Mouse (Mus musculus) intestine, embryonic 15.5 days (tissue): Measurements from ENCODE around the gene Nat9. TPM values are rescaled to one million over a fixed set of nuclear protein-coding genes. Genes with fewer than 3 reads are reported as not detected.

Source experiments
- ATAC-seq: fragments of 200-750 bp; cut with Nextera tagmentation; 2 replicates; pipeline ENCODE4 v1.8.0; 2017; ENCODE audit warnings: moderate TSS enrichment, moderate library complexity
- H3K27ac ChIP-seq: fragments of 300-500 bp; sonication (generic); 2 replicates; pipeline ENCODE4 v1.5.1; 2015; ENCODE audit warnings: mild to moderate bottlenecking, inconsistent platforms
- H3K27me3 ChIP-seq: fragments of 300-500 bp; sonication (generic); replicated peaks from 2 replicates; pipeline ENCODE4 v1.6.1; 2015; ENCODE audit warnings: inconsistent platforms
- H3K36me3 ChIP-seq: fragments of 300-500 bp; sonication (generic); 2 replicates; pipeline ENCODE4 v1.6.1; 2015; ENCODE audit warnings: inconsistent platforms
- H3K4me1 ChIP-seq: fragments of 300-500 bp; sonication (generic); replicated peaks from 2 replicates; pipeline ENCODE4 v1.6.1; 2015; ENCODE audit warnings: inconsistent platforms
- H3K4me2 ChIP-seq: fragments of 300-500 bp; sonication (generic); replicated peaks from 2 replicates; pipeline ENCODE4 v1.6.1; 2015; ENCODE audit warnings: mild to moderate bottlenecking, inconsistent platforms
- H3K4me3 ChIP-seq: fragments of 300-500 bp; sonication (generic); replicated peaks from 2 replicates; pipeline ENCODE4 v1.5.1; 2015; ENCODE audit warnings: inconsistent platforms
- H3K9ac ChIP-seq: fragments of 300-500 bp; sonication (generic); 2 replicates; pipeline ENCODE4 v1.6.1; 2015; ENCODE audit warnings: inconsistent platforms
- H3K9me3 ChIP-seq: fragments of 300-500 bp; sonication (generic); 2 replicates; pipeline ENCODE4 v1.6.1; 2016; ENCODE audit warnings: inconsistent platforms
- WGBS: fragments of 180-500 bp; shearing (Covaris S2); methylation state at CpG from one replicate; pipeline ENCODE4 v1.1.7; 2015; 5-methylcytosine and 5-hydroxymethylcytosine counted together
- polyA plus RNA-seq: library from polyadenylated mRNA; unstranded; fragments of >200 nt; fragmentation: Nextera tagmentation; extraction: Ambion mirVana; gene quantifications from 2 replicates; pipeline ENCODE4 v1.2.1, GENCODE M21; 2015

The Nat9 gene
- polyA plus RNA-seq, 1 experiment from 2014 or later: 20.5 TPM

DNA sequence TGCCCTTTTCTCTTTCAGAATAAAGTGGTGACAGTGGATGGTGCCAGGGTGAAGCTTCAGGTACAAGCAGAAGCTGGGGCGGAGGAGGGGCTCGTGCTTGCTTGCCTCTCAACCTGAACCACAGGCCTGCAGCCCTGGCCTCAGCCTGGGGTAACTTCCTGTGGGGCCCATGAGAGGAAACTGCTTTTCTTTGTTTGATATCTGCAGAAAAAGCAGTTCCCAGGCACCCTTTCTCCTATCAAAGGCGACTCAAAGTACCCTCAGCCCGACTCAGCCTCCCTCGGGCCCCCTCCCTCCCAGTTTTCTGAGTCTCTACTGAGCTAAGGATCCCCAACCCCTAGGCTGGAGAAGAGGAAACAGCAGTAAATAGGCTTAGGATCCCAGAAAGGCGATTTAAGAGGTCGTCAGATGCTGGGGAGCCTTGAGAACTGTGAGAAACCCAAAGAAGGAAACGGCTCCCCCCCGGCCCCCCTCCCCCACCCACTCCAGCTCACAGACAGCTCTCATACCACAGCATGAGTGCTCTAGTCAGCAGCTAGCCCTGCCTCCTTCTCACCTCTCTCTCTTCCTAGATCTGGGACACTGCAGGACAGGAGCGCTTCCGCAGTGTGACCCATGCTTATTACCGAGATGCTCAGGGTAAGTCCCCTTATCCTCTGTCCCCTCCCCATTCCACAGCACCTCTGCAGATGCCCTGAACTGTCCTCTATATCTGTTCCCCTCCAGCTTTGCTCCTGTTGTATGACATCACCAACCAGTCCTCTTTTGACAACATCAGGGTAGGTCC, 29.5 kb downstream of the Nat9 start:
- Histone ChIP-seq H3K4me3 (no peak overlapping the region), H3K9ac (no peak overlapping the region), H3K27ac (peak overlapping the region; percentile 32; the same call in 1 of the 2 replicates), H3K36me3 (no peaks in the 10 kb centered on the region), H3K27me3 (peaks cover 4% of the 10 kb centered on the region; the same call in 1 of the 2 replicates), H3K9me3 (no peaks in the 10 kb centered on the region), H3K4me1 (peaks cover 30% of the 10 kb centered on the region), H3K4me2 (0 out of 2 replicates have a peak overlapping the region, but pooled peaks have one; percentile 24)
- 23% methylated on average over 12 of the region's 12 CpGs for WGBS
- ATAC-seq: no peak

DNA sequence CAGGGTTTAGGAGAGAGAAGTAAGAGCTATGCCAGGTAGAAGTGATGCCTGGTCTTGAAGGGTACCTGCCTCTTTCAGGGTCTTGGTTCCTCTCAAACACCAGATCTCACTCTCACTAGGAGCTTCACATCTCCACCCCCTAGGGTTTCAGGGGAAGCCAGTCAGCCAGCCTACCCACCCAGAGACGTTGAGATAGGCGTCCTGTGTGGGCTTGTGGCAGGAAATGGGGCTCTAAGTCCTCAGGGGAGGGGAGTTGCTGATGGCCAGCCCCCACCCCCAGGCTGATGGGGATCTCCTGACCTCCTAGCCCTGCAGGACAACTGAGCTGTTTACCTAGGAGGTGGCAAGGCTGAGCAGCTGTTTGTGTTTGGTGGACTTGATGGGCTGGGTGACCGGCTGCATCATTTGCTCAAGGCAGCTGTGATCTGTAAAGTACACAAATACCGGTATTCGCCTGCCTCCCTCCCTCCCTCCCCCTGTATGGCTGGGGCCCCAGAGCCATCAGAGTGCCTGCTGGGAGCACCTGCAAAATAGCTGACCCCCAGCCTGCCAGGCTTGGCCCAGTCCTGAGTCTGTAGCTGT, 32.5 kb downstream of the Nat9 start:
- 3% methylated on average over 5 of the region's 5 CpGs for WGBS
- H3K4me1 ChIP-seq: peaks cover 19% of the 10 kb centered on the region
- H3K9me3 ChIP-seq: no peaks in the 10 kb centered on the region
- H3K27ac ChIP-seq: no peak overlapping the region
- peaks cover 4% of the 10 kb centered on the region; the same call in 1 of the 2 replicates for H3K27me3 ChIP-seq
- ATAC-seq: no peak
- no peaks in the 10 kb centered on the region for H3K36me3 ChIP-seq
- 0 out of 2 replicates have a peak overlapping the region, but pooled peaks have one; percentile 66 for H3K4me2 ChIP-seq
- no peak overlapping the region for H3K9ac ChIP-seq
- no peak overlapping the region for H3K4me3 ChIP-seq

DNA sequence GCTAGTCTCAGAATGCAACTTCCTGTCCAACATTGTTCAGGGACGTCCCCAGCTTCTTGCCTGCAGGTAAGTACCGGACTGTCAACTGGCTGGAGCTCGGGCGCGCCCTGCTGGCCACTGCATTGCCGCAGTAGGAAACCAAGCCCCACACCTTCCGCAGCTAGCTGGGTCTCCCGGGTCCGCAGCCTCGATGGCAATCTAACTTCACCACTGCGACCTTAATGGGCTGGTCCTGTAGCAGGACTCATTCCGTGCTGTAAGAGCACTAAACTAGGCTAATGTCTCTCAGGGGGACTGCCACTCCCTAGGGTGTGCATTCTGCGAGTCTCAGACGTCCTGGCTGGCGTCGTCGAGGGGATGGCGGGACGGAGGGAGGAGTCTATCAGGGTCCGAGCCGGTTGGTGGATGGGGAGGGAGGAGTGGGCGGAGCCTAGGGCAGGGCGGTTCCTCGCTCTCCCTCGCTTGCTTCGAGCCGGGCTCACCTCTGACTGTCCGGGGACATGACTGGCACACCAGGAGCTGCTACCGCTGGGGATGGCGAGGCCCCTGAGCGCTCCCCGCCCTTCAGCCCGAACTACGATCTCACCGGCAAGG, 33.9 kb downstream of the Nat9 start:
- ATAC-seq: peak; percentile 84
- Histone ChIP-seq H3K4me2 (peak overlapping the region; percentile 66), H3K27me3 (peaks cover 4% of the 10 kb centered on the region; the same call in 1 of the 2 replicates), H3K4me1 (peaks cover 19% of the 10 kb centered on the region), H3K4me3 (peak overlapping the region; percentile 41), H3K27ac (no peak overlapping the region), H3K36me3 (no peaks in the 10 kb centered on the region), H3K9ac (peak overlapping the region; percentile 36; the same call in 1 of the 2 replicates), H3K9me3 (no peaks in the 10 kb centered on the region)
- WGBS: under 1% methylated on average over 35 of the region's 35 CpGs

DNA sequence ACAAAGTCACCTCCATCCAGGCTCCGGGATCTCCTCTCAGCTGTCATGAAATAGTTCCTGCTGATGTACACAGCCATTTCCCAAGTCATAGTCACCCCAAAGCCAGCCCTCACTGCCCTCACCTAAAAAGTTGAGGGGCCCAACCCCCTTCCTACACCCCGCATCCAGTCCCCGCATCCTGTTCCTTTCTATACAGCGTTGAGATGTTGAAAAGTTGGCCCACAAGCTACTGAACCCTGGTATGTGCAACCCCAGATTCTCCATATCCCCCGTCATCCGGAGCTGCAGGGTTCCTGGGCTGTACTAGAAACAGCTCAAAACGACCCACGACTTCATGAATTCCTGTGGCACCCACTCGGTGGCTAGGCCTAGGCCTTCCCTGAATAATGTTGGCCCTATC, 34.6 kb downstream of the Nat9 start:
- Histone ChIP-seq H3K27ac (no peak overlapping the region), H3K36me3 (no peaks in the 10 kb centered on the region), H3K27me3 (peaks cover 4% of the 10 kb centered on the region; the same call in 1 of the 2 replicates), H3K4me1 (peaks cover 18% of the 10 kb centered on the region), H3K4me2 (0 out of 2 replicates have a peak overlapping the region, but pooled peaks have one; percentile 66), H3K4me3 (no peak overlapping the region), H3K9me3 (no peaks in the 10 kb centered on the region), H3K9ac (no peak overlapping the region)
- 74% methylated on average over 9 of the region's 9 CpGs for WGBS
- ATAC-seq: no peak

DNA sequence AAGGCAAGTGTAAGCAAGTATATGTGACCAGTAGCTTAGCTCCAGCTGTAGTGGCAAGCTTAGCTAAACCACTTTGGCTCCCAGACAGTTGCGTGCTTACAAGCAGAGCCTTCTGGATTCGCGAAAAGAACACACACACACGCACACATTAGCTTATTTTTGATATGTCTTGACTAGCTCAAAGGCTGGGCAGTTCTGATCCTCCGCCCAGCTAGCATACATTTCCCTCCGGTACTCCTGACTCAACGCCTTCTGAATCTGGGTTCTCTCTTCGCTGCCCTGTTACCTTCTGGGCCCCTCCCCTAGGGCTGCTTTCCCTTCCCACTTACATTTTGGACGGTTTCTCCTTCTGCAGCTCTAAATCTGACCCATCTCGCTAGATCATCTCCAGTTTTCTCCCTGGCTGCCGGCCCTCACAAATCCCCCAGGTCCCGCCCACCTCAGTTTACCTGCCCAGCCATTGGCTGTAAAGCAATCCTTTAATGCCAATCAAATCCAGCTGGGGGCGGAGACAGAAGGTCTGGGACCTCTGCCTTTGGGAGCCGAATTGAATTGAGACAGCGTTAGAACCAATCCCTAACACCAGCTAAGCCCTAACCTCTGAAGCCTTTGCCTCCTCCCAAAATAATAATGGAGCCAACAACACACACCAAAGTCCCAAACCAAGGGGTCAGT, 35.8 kb downstream of the Nat9 start:
- Histone ChIP-seq H3K9ac (peak overlapping the region; percentile 28), H3K36me3 (no peaks in the 10 kb centered on the region), H3K27ac (no peak overlapping the region), H3K4me1 (peaks cover 17% of the 10 kb centered on the region), H3K27me3 (peaks cover 4% of the 10 kb centered on the region; the same call in 1 of the 2 replicates), H3K4me3 (peak overlapping the region; percentile 24; the same call in 1 of the 2 replicates), H3K9me3 (no peaks in the 10 kb centered on the region), H3K4me2 (peak overlapping the region; percentile 64)
- peak; percentile 45; the same call in 1 of the 2 replicates for ATAC-seq
- 4% methylated on average over 15 of the region's 15 CpGs for WGBS

DNA sequence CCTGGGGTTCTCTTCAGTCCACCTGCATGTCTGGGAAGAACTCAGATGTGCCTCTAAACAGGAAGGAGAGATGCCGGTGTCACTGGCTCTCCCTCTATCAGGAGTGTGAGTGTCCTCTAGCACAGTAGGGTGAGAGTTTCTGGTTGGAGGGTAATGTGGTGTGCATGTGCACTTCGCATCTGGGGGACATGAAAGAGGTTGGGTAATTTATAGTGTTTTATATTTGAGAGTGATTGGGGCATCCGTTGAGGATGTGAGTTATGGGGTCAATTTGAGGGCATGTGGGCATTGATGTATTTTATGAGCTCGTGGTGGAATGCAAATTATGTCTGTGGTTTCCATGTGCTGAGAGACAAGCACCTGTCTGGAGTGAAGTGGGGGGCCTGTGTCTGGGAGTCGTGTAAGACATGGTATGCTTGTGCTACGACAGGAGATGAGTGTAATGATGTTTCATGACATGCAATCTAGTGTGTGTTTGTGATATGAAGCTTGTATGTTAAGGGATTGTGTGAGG, 36.9 kb downstream of the Nat9 start:
- peaks cover 17% of the 10 kb centered on the region for H3K4me1 ChIP-seq
- H3K9ac ChIP-seq: no peak overlapping the region
- H3K27ac ChIP-seq: no peak overlapping the region
- ATAC-seq: no peak
- no peaks in the 10 kb centered on the region for H3K36me3 ChIP-seq
- no peaks in the 10 kb centered on the region for H3K9me3 ChIP-seq
- H3K4me2 ChIP-seq: no peak overlapping the region
- H3K27me3 ChIP-seq: peaks cover 4% of the 10 kb centered on the region; the same call in 1 of the 2 replicates
- 44% methylated on average over 6 of the region's 6 CpGs for whole genome bisulfite sequencing
- no peak overlapping the region for H3K4me3 ChIP-seq

DNA sequence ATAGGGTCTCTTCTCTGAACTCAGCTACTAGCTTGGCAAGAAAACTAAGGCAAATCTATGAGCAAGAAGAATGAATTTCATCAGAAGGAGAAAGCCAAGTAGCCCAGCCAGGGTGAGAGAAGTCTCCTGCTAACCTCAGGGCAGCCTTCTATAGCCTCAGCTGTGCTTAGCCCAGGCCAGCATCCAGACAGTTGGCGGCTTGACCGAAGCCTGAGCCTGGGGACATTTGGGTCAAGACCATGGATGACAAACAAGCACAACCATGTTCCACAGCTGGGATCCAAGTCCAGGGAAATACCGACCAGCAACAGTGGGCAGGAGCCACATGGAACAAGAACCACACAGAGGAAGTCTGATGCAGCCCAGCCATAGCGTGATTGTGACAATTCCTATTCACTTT, 39.8 kb downstream of the Nat9 start:
- no peak for ATAC-seq
- Histone ChIP-seq H3K4me1 (0 out of 2 replicates have a peak, but pooled peaks cover 4% of the 10 kb centered on the region), H3K27me3 (no peaks in the 10 kb centered on the region), H3K4me3 (no peak overlapping the region), H3K27ac (no peak overlapping the region), H3K4me2 (no peak overlapping the region), H3K9ac (no peak overlapping the region), H3K9me3 (no peaks in the 10 kb centered on the region), H3K36me3 (no peaks in the 10 kb centered on the region)
- WGBS: 81% methylated on average over 4 of the region's 4 CpGs

DNA sequence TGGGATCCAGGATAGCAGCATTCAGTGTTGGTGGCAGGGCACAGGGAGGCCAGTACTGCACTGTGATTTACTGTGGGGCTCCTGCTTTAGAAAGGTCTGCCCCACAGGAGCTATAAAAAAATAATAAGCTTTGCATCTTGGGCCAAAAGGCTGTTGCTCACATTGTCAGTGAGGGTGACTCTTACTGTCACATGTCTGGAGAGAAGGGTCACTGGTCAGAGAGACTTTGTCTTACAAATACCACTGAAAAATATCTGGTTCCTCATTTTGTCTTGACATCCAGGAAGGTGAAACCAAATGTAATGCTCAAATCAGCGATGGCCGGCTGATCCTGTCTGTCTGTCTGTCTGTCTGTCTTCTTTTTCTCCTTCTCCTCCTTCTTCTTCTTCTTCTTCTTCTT, 45.7 kb downstream of the Nat9 start:
- 0 out of 2 replicates have a peak, but pooled peaks cover 3% of the 10 kb centered on the region for H3K27me3 ChIP-seq
- H3K9ac ChIP-seq: no peak overlapping the region
- H3K9me3 ChIP-seq: no peaks in the 10 kb centered on the region
- H3K4me3 ChIP-seq: no peak overlapping the region
- 76% methylated on average over 2 of the region's 2 CpGs for WGBS
- H3K4me1 ChIP-seq: no peaks in the 10 kb centered on the region
- ATAC-seq: no peak
- H3K27ac ChIP-seq: no peak overlapping the region
- no peaks in the 10 kb centered on the region for H3K36me3 ChIP-seq
- no peak overlapping the region for H3K4me2 ChIP-seq

DNA sequence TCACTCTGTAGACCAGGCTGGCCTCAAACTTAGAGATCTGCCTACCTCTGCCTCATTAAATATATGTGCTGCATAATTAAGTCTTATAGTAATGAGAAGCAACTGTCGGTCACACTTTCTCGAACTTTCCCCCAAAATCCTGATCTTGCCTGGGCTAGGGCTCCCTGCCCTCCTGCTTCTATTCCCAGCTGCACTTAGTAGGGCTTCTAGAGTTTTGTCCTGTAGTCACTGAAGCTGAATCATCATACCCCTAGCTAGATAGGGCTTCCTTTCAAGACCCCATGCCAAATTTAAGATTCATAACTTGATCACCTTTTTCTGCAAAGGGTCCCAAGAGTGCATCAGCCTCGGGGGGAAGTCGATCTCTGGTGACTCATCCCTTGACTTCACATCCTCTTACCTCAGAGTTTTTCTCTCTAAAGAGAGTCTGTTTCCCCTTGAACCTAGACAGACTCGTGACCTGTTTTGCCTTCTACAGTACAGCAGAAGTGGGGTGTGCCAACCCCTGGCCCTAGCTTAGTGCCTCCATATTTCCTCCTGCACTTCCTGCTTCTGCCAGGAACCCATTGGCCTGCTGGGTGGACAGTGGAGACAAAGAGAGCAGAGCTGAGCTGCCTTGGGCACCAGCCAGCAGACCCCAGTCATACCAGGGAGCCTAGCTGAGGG, 48.9 kb downstream of the Nat9 start:
- H3K9me3 ChIP-seq: no peaks in the 10 kb centered on the region
- 72% methylated on average over 5 of the region's 5 CpGs for WGBS
- H3K4me3 ChIP-seq: no peak overlapping the region
- no peak overlapping the region for H3K9ac ChIP-seq
- no peak for ATAC-seq
- H3K4me2 ChIP-seq: no peak overlapping the region
- no peak overlapping the region for H3K27ac ChIP-seq
- H3K36me3 ChIP-seq: no peaks in the 10 kb centered on the region
- H3K4me1 ChIP-seq: no peaks in the 10 kb centered on the region
- 0 out of 2 replicates have a peak, but pooled peaks cover 3% of the 10 kb centered on the region for H3K27me3 ChIP-seq

DNA sequence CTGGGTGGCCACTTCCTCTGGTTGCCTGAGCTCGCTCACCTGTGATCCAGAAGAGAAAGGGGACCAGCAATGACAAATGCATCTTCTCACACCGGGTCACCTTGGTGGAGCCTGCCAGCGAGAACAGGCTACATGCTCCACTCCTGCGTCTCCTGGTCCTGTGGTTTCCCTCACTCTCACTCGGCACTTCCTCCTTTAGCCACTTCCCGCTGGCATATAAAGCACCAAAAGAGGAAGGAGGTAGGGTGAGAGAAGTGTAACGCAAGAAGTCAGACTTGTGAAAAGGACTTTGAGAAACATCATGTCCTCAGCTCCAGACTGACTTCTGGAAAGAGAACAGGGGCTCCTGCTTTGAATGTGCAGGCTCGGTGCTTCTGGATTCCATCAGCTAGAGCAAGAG, 53.9 kb downstream of the Nat9 start, which contains the start of gene Cd300lf:
Gene Cd300lf (minus strand): TSS at position 193 of the 400 bp plus-strand sequence.
- Histone ChIP-seq H3K4me3 (no peak within 1 kb of the TSS), H3K27ac (no peak within 1 kb of the TSS), H3K4me2 (no peak within 1 kb of the TSS), H3K36me3 (no peaks in the 10 kb centered on the region), H3K9ac (no peak within 1 kb of the TSS), H3K27me3 (no peaks in the 10 kb centered on the region), H3K4me1 (no peaks in the 10 kb centered on the region), H3K9me3 (no peaks in the 10 kb centered on the region)
- 81% methylated on average over 8 of the region's 8 CpGs for whole genome bisulfite sequencing
- no peak for ATAC-seq
